Mouse (Mus musculus) heart, adult 2 months (tissue): ENCODE results near the gene Ptprd.

ENCODE experiments used
- CTCF ChIP-seq: fragments of 200-600 bp; IDR thresholded peaks from 2 replicates; pipeline ENCODE4 v1.8.1; 2022; ENCODE audit warnings: antibody characterized with exemption, mild to moderate bottlenecking, moderate library complexity
- EP300 ChIP-seq: fragments of 200-500 bp; IDR thresholded peaks from 2 replicates; pipeline ENCODE4 v1.6.1; 2011; ENCODE audit warnings: low read depth, low read length, control low read depth; ENCODE audit not compliant: insufficient read depth
- POLR2A ChIP-seq: fragments of 200-500 bp; IDR thresholded peaks from 2 replicates; pipeline ENCODE4 v1.6.1; 2011; ENCODE audit warnings: mild to moderate bottlenecking, low read depth, low read length, control low read depth; ENCODE audit not compliant: insufficient read depth

GRCm38 (mm10) chr4:77777237-77777636, 434.5 kb downstream of the Ptprd start:
- no peak for TF ChIP-seq CTCF
- TF ChIP-seq EP300 = no peak
- no peak for TF ChIP-seq POLR2A
